Mouse (Mus musculus) brain, adult 10 weeks (tissue): ENCODE measurements around the gene Brsk2. TPM values are rescaled to one million over a fixed set of nuclear protein-coding genes. Genes with fewer than 3 reads are reported as not detected.

Source experiments
- polyA plus RNA-seq: library from polyadenylated mRNA; stranded (reverse); fragments of 350-450 nt; fragmentation: Illumina TruSeq; extraction: RNeasy Lipid Tissue Mini Kit (QIAGEN cat#74804); gene quantifications from one replicate; pipeline ENCODE4 v1.2.3, GENCODE M21; 2015; ENCODE audit warnings: low read depth, low replicate concordance

The Brsk2 gene
- polyA plus RNA-seq, result 129 TPM

DNA sequence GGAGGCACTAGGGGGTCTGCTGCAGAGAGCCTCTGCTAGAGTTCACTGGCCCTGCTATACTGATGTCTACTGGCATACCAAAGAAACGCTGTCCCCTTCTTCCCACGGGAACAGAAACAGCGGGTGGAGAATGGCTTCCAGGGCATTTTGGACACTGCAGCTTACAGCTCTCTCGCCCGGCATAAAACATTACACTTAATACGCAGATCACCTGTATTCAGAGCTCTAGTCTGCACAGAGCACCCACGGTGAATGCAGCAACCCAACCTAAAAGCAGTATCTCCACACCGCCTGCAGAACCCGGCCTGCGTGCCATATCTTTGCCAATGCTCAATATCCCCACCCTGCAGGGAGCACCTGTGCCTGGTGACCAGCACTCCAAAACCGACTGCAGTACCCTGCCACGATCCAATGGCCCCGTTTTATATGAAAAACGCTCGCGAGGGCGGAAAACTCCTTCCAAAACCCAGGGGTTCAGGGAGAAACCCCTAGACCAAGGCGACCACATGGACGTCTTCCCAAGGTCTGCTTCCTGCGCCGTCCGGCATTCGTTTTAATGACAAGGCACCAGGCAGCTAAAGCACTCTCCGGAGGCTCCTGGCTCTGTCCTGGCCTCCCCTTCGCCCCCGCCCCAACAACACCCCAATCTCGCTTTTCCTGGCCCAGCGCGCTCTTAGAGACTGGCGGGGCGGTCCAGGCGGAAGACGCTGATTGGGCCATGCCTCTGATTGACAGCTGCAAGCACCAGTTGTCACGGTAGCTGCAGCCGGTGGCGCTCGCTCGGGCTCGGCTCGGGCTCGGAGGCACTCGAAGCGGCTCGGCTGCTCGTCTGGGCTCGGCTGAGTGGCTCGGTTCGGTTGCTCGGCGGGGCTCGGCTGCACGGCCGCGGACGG, at the start of gene Brsk2:
Brsk2 (plus strand) TSS at position 846 of the 893 bp plus-strand sequence.

DNA sequence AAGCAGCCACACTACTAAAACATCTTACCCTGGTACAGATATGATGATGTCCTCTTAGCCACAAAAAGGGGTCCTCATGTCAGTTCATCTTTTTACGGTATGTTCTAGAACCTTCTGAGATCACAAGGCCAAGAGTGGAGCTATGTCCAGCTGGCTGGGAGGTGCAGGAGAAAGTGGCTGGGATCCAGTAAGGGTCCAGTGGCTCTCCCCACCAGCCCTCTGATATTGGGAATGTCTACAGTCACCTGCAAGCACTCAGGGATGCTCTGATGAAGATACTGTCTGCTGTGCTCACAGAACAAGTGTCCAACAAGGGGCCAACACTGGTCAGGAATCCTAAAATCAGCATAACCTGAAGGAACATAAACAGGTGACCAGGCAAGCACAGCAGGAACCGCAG, 31.1 kb upstream of the Brsk2 start, which contains the start of gene Tollip:
Tollip (minus strand) TSS at position 101 of the 400 bp plus-strand sequence.

Other genes with a start within 250 kb of the Brsk2 start
- gene Muc5ac, start 160.8 kb upstream of the Brsk2 start, polyA plus RNA-seq, result not detected
- gene Muc5b, start 110.7 kb upstream of the Brsk2 start, polyA plus RNA-seq, result not detected
- 111 TPM for gene Tollip, start 31.2 kb upstream of the Brsk2 start, polyA plus RNA-seq
- 41.2 TPM for gene Mob2, start 111.3 kb downstream of the Brsk2 start, polyA plus RNA-seq
- 63.5 TPM for gene Dusp8, start 146.1 kb downstream of the Brsk2 start, polyA plus RNA-seq
- not detected for gene Gm45618, start 171.0 kb downstream of the Brsk2 start, polyA plus RNA-seq
- not detected for gene Gm39115, start 186.3 kb downstream of the Brsk2 start, polyA plus RNA-seq
- gene Gm45337, start 194.9 kb downstream of the Brsk2 start, polyA plus RNA-seq, result not detected
- not detected for gene Gm29735, start 207.4 kb downstream of the Brsk2 start, polyA plus RNA-seq
- not detected for gene Gm4553, start 216.0 kb downstream of the Brsk2 start, polyA plus RNA-seq
- gene Krtap5-2, start 226.3 kb downstream of the Brsk2 start, polyA plus RNA-seq, result not detected
- not detected for gene Gm10153, start 240.6 kb downstream of the Brsk2 start, polyA plus RNA-seq